Mouse (Mus musculus): Measurements from ENCODE around the gene Stk38. TPM values are rescaled to one million over a fixed set of nuclear protein-coding genes. Genes with fewer than 3 reads are reported as not detected.

Stk38 gene
- polyA plus RNA-seq, 1 experiment, result 4.2 TPM

DNA sequence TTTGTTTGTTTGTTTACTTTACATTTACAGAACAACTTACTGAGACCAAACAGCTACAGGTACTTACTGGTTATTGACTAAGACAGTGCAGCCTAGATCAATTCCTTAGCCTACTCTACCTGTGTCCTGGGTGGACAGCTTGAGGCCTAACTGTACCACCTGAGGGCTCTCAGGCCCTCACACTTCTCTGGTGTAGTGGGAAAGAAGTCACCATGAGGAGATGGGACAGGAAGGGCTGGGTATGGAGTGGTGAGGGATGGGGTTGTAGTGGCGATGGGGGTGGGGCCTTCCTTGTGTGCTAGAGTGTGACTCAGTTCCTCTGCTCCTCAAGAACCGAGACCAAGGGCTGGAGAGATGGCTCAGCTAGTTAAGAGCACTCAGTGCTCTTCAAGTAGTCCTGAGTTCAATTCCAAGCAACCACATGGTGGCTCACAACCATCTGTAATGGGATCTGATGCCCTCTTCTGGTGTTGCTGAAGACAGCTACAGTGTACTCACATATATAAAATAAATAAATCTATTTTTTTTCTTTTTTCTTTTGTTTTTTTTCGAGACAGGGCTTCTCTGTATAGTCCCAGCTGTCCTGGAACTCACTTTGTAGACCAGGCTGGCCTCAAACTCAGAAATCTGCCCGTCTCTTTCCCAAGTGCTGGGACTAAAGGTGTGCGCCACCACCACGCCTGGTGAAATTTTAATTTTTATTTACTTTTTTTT lies 22.7 kb upstream of the Stk38 start:
- H3K9me3 ChIP-seq (ENCODE audit: control insufficient read depth, low read length), result no peaks in the 10 kb centered on the region
- H3K27me3 ChIP-seq (ENCODE audit: control insufficient read depth), result no peaks in the 10 kb centered on the region
- TF ChIP-seq TAL1 (IDR thresholded peaks at IDR 0.05; ENCODE audit: low read length) (no peak), GATA1 (IDR thresholded peaks at IDR 0.05; ENCODE audit: low read length) (no peak)
- peaks cover 24% of the 10 kb centered on the region for H3K36me3 ChIP-seq (ENCODE audit: control insufficient read depth)
- peaks cover 24% of the 10 kb centered on the region for H3K4me1 ChIP-seq (ENCODE audit: control insufficient read depth)
- no peak overlapping the region for H3K4me3 ChIP-seq (replicated peaks)

- TF ChIP-seq GATA1 (IDR thresholded peaks at IDR 0.05; ENCODE audit: low read length), result no peak
- no peak for TF ChIP-seq TAL1 (IDR thresholded peaks at IDR 0.05; ENCODE audit: low read length)
- H3K4me1 ChIP-seq (ENCODE audit: control insufficient read depth), result peaks cover 28% of the 10 kb centered on the region
- peaks cover 2% of the 10 kb centered on the region for H3K36me3 ChIP-seq (ENCODE audit: control insufficient read depth)
- no peaks in the 10 kb centered on the region for H3K9me3 ChIP-seq (ENCODE audit: control insufficient read depth, low read length)
- H3K27me3 ChIP-seq (ENCODE audit: control insufficient read depth), result peaks cover 23% of the 10 kb centered on the region
- no peak overlapping the region for H3K4me3 ChIP-seq (replicated peaks)
These were observed 19.0 kb upstream of the Stk38 start for GRCm38 (mm10) chr17:29026652-29027356.

GRCm38 (mm10) chr17:29024896-29025565 lies 17.2 kb upstream of the Stk38 start:
- no peaks in the 10 kb centered on the region for H3K9me3 ChIP-seq (ENCODE audit: control insufficient read depth, low read length)
- H3K36me3 ChIP-seq (ENCODE audit: control insufficient read depth), result no peaks in the 10 kb centered on the region
- peaks cover 21% of the 10 kb centered on the region for H3K4me1 ChIP-seq (ENCODE audit: control insufficient read depth)
- peaks cover 23% of the 10 kb centered on the region for H3K27me3 ChIP-seq (ENCODE audit: control insufficient read depth)
- TF ChIP-seq TAL1 (IDR thresholded peaks at IDR 0.05; ENCODE audit: low read length), result no peak
- no peak overlapping the region for H3K4me3 ChIP-seq (replicated peaks)

- TF ChIP-seq GATA1 (IDR thresholded peaks at IDR 0.05; ENCODE audit: low read length) (no peak), TAL1 (IDR thresholded peaks at IDR 0.05; ENCODE audit: low read length) (no peak)
- peaks cover 24% of the 10 kb centered on the region for H3K4me1 ChIP-seq (ENCODE audit: control insufficient read depth)
- H3K27me3 ChIP-seq (ENCODE audit: control insufficient read depth), result peaks cover 23% of the 10 kb centered on the region
- H3K36me3 ChIP-seq (ENCODE audit: control insufficient read depth), result no peaks in the 10 kb centered on the region
- H3K4me3 ChIP-seq (replicated peaks), result no peak overlapping the region
- no peaks in the 10 kb centered on the region for H3K9me3 ChIP-seq (ENCODE audit: control insufficient read depth, low read length)
These were observed 16.5 kb upstream of the Stk38 start for GRCm38 (mm10) chr17:29024047-29024892.

GRCm38 (mm10) chr17:29023346-29023745 lies 15.6 kb upstream of the Stk38 start:
- H3K36me3 ChIP-seq (ENCODE audit: control insufficient read depth), result no peaks in the 10 kb centered on the region
- TF ChIP-seq GATA1 (IDR thresholded peaks at IDR 0.05; ENCODE audit: low read length) (no peak), TAL1 (IDR thresholded peaks at IDR 0.05; ENCODE audit: low read length) (no peak)
- peaks cover 23% of the 10 kb centered on the region for H3K27me3 ChIP-seq (ENCODE audit: control insufficient read depth)
- H3K4me1 ChIP-seq (ENCODE audit: control insufficient read depth), result peaks cover 30% of the 10 kb centered on the region
- no peak overlapping the region for H3K4me3 ChIP-seq (replicated peaks)
- no peaks in the 10 kb centered on the region for H3K9me3 ChIP-seq (ENCODE audit: control insufficient read depth, low read length)

DNA sequence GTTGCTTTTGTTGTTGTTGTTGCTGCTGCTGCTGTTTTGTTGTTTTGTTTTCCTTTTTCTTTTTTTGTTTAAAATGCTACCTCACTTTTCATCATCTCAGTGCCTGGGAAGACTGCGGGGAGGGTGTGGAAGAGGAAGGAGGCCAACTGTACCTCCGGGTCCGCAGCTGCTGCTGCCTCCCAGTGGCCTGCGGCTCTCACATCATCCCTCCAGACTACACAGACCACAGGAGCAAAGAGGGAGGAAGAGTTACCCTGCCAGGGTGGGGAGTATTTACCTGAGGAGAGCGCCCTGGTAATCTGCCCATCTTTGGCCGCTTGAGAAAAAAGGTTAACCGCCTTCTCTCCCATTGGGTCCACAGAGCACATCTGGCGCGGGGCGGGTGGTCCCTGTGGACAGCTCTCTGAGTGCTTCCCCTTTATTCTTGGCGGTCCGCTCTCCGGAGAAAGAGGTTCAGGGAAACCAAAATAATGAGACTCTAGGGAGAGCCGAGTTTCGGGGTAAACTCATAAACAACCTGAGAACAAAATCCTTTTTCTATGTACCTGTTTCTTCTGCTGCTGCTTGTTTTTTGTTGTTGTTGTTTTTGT lies 14.5 kb upstream of the Stk38 start:
- H3K27me3 ChIP-seq (ENCODE audit: control insufficient read depth), result peaks cover 23% of the 10 kb centered on the region
- no peak overlapping the region for H3K4me3 ChIP-seq (replicated peaks)

GRCm38 (mm10) chr17:29020444-29020843 lies 12.6 kb upstream of the Stk38 start:
- Histone ChIP-seq H3K9me3 (ENCODE audit: control insufficient read depth, low read length) (no peaks in the 10 kb centered on the region), H3K36me3 (ENCODE audit: control insufficient read depth) (no peaks in the 10 kb centered on the region), H3K4me1 (ENCODE audit: control insufficient read depth) (peaks cover 31% of the 10 kb centered on the region), H3K27me3 (ENCODE audit: control insufficient read depth) (peaks cover 23% of the 10 kb centered on the region), H3K4me3 (replicated peaks) (no peak overlapping the region)
- TF ChIP-seq GATA1 (IDR thresholded peaks at IDR 0.05; ENCODE audit: low read length) (no peak), TAL1 (IDR thresholded peaks at IDR 0.05; ENCODE audit: low read length) (no peak)

More for the DNA sequence above, 14.5 kb upstream of the Stk38 start:
- peaks cover 31% of the 10 kb centered on the region for H3K4me1 ChIP-seq (ENCODE audit: control insufficient read depth)
- no peak for TF ChIP-seq GATA1 (IDR thresholded peaks at IDR 0.05; ENCODE audit: low read length)
- no peak for TF ChIP-seq TAL1 (IDR thresholded peaks at IDR 0.05; ENCODE audit: low read length)
- H3K36me3 ChIP-seq (ENCODE audit: control insufficient read depth), result no peaks in the 10 kb centered on the region
- no peaks in the 10 kb centered on the region for H3K9me3 ChIP-seq (ENCODE audit: control insufficient read depth, low read length)

DNA sequence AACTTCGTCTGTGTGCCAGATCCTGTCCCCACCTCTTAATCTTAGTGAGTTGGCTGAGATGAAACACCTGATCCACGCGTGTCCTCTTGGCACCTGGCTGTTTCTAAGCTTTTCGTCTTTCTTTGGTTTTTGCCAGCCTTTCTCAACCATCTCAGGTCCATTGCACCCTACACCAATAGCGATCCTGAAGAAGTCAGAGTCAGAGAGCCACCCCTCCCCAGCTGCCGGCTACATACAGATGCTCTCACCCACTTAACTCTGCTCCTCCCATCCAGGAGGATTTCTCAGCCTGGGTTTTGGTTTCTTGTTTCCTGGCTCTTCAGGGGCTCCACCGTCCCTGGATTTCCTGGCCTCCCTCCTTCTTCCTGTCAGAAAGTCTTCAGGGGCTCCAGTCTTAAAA lies 11.6 kb upstream of the Stk38 start:
- Histone ChIP-seq H3K4me1 (ENCODE audit: control insufficient read depth) (peaks cover 23% of the 10 kb centered on the region), H3K4me3 (replicated peaks) (no peak overlapping the region), H3K27me3 (ENCODE audit: control insufficient read depth) (peaks cover 13% of the 10 kb centered on the region)

More for the DNA sequence above, 11.6 kb upstream of the Stk38 start:
- TF ChIP-seq GATA1 (IDR thresholded peaks at IDR 0.05; ENCODE audit: low read length) (no peak), TAL1 (IDR thresholded peaks at IDR 0.05; ENCODE audit: low read length) (no peak)
- no peaks in the 10 kb centered on the region for H3K9me3 ChIP-seq (ENCODE audit: control insufficient read depth, low read length)
- H3K36me3 ChIP-seq (ENCODE audit: control insufficient read depth), result no peaks in the 10 kb centered on the region
